Mouse (Mus musculus): ENCODE data around the gene Olfr461. TPM values are rescaled to one million over a fixed set of nuclear protein-coding genes. Genes with fewer than 3 reads are reported as not detected.
"Not testable (repeated sequence)": the region's sequence is repeated elsewhere in the genome, so short reads cannot be mapped to it uniquely, and the experiment has no call there.

Olfr461 gene
- 0.10 and 0.19 TPM in 2 replicates for polyA plus RNA-seq (2014; fragmentation: Nextera tagmentation; extraction: Ambion mirVana)

DNA sequence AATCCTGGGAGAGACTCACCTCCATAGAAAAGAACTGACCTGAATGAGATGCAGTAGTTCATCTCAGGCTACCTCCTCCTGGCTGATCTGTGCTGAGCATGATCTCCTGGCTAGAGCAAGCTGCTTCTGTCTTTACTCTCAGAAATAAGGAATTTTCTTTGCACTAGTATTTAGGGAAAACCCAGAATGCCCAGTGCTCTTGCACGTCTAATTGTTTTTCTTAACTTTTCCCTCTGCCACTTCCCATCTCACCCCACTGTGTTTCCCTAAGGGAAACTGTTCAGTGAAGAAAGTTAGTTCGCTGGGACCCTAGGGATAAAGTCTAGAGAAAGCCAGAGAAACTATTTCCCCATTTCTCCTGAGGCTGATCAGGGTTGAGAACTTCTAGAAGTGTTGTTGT lies at the start of gene Olfr461:
Olfr461 (minus strand) TSS at position 101 of the 400 bp plus-strand sequence.
- no peaks in the 10 kb centered on the region for H3K36me3 ChIP-seq (ENCODE audit: control insufficient read depth, insufficient read depth, low read length)
- ATAC-seq (ENCODE audit: low FRiP score): no peak
- H3K4me1 ChIP-seq (ENCODE audit: control insufficient read depth, insufficient read depth, low read length): no peaks in the 10 kb centered on the region
- DNase-seq (ENCODE audit: low spot score, missing footprints): no peak
- no peaks in the 10 kb centered on the region for H3K27me3 ChIP-seq (ENCODE audit: control insufficient read depth, insufficient read depth, low read length)
- H3K4me3 ChIP-seq (ENCODE audit: low read depth, low read length): no peak within 1 kb of the TSS
- 76% methylated on average over 2 of the region's 2 CpGs for WGBS
- no peak within 1 kb of the TSS for H3K27ac ChIP-seq (ENCODE audit: low read depth, low read length)
- no peak within 1 kb of the TSS for H3K4me2 ChIP-seq
- H3K9me3 ChIP-seq (ENCODE audit: control insufficient read depth, low read length): no peaks in the 10 kb centered on the region
- no peak within 1 kb of the TSS for H3K9ac ChIP-seq (ENCODE audit: low read length)

- not testable (repeated sequence) for H3K27ac ChIP-seq (ENCODE audit: low read depth, low read length); ATAC-seq (ENCODE audit: low FRiP score); H3K4me2 ChIP-seq; DNase-seq (ENCODE audit: low spot score, missing footprints); H3K27me3 ChIP-seq (ENCODE audit: control insufficient read depth, insufficient read depth, low read length); H3K9ac ChIP-seq (ENCODE audit: low read length); H3K36me3 ChIP-seq (ENCODE audit: control insufficient read depth, insufficient read depth, low read length); H3K4me3 ChIP-seq (ENCODE audit: low read depth, low read length); H3K9me3 ChIP-seq (ENCODE audit: control insufficient read depth, low read length); H3K4me1 ChIP-seq (ENCODE audit: control insufficient read depth, insufficient read depth, low read length)
- WGBS: 26% methylated on average over 4 of the region's 4 CpGs
Measured at GRCm38 (mm10) chr6:40598546-40598945, 43.7 kb upstream of the Olfr461 start.

DNA sequence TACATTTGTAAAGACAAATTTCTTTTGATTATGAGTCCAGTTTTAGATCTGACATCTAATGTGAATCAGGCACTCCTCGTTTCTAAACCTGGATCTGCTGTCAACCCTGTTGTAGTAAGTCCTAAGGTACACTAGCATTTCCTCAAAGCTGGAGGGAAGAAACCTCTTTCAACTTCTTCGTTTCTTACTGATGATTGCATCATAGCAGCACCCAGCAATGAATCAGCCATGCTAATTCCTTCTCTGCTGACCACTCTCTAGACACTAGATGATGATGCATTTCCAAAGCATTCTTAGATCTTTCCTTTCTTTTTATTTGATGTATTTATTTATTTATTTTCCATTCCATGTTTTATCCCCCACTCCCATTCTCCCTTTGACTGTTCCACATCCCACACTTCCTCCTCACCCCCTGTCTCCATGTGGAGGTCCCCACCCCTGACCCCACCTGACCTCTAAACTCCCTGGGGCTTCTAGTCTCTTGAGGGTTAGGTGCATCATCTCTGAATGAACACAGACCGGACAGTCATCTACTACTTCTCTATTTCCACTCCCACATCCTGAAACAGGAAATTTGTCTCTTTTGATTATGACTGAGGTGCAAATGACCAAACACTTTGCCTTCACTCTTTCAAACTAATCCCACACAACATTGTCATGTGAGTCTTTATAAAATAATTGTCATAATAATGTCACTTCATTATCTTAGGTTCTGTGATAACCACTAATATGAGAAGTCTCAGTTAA lies 40.1 kb upstream of the Olfr461 start:
- Histone ChIP-seq H3K4me1 (ENCODE audit: control insufficient read depth, insufficient read depth, low read length) (no peaks in the 10 kb centered on the region), H3K4me3 (ENCODE audit: low read depth, low read length) (no peak overlapping the region), H3K9ac (ENCODE audit: low read length) (no peak overlapping the region), H3K36me3 (ENCODE audit: control insufficient read depth, insufficient read depth, low read length) (no peaks in the 10 kb centered on the region), H3K4me2 (no peak overlapping the region), H3K27ac (ENCODE audit: low read depth, low read length) (no peak overlapping the region), H3K27me3 (ENCODE audit: control insufficient read depth, insufficient read depth, low read length) (no peaks in the 10 kb centered on the region), H3K9me3 (ENCODE audit: control insufficient read depth, low read length) (no peaks in the 10 kb centered on the region)
- ATAC-seq (ENCODE audit: low FRiP score) (no peak), DNase-seq (ENCODE audit: low spot score, missing footprints) (no peak)
- WGBS: 75% methylated on average over 3 of the region's 3 CpGs

- Histone ChIP-seq H3K27ac (ENCODE audit: low read depth, low read length) (no peak overlapping the region), H3K4me2 (no peak overlapping the region), H3K9me3 (ENCODE audit: control insufficient read depth, low read length) (no peaks in the 10 kb centered on the region), H3K36me3 (ENCODE audit: control insufficient read depth, insufficient read depth, low read length) (no peaks in the 10 kb centered on the region), H3K4me1 (ENCODE audit: control insufficient read depth, insufficient read depth, low read length) (no peaks in the 10 kb centered on the region), H3K9ac (ENCODE audit: low read length) (no peak overlapping the region), H3K27me3 (ENCODE audit: control insufficient read depth, insufficient read depth, low read length) (no peaks in the 10 kb centered on the region), H3K4me3 (ENCODE audit: low read depth, low read length) (no peak overlapping the region)
- WGBS: 94% methylated on average over 2 of the region's 2 CpGs
- ATAC-seq (ENCODE audit: low FRiP score) (no peak), DNase-seq (ENCODE audit: low spot score, missing footprints) (no peak)
Measured at GRCm38 (mm10) chr6:40588346-40588745, 33.5 kb upstream of the Olfr461 start.

- no peaks in the 10 kb centered on the region for H3K27me3 ChIP-seq (ENCODE audit: control insufficient read depth, insufficient read depth, low read length)
- no peak within 1 kb of the TSS for H3K4me3 ChIP-seq (ENCODE audit: low read depth, low read length)
- H3K9me3 ChIP-seq (ENCODE audit: control insufficient read depth, low read length): no peaks in the 10 kb centered on the region
- H3K4me1 ChIP-seq (ENCODE audit: control insufficient read depth, insufficient read depth, low read length): no peaks in the 10 kb centered on the region
- no peak within 1 kb of the TSS for H3K4me2 ChIP-seq
- H3K9ac ChIP-seq (ENCODE audit: low read length): no peak within 1 kb of the TSS
- no peak within 1 kb of the TSS for H3K27ac ChIP-seq (ENCODE audit: low read depth, low read length)
- WGBS: 81% methylated on average over 5 of the region's 5 CpGs
- no peaks in the 10 kb centered on the region for H3K36me3 ChIP-seq (ENCODE audit: control insufficient read depth, insufficient read depth, low read length)
- DNase-seq (ENCODE audit: low spot score, missing footprints): no peak
- ATAC-seq (ENCODE audit: low FRiP score): no peak
Measured at GRCm38 (mm10) chr6:40585645-40586044, 30.8 kb upstream of the Olfr461 start, which contains the start of gene Clec5a. Gene Clec5a, minus strand, starts transcription at chr6:40585821.

DNA sequence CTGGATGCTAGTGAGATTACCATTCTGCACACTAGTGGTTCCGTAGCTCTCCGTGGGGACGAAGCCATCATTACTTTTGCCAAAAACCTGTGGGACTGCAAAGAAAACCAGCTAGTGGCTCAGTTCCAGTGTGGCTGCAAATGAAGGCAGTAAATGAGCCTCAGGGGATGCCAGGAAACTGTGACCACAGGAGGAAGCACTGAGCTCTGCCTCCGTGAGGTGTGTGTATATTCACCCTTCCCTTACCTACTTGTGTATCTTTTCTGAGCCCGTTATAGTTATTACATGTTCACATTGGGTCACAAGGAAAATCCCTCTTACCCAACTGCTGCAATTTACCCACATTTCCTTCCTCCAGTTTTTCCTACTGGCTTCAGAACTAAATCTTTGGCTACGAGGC lies 29.5 kb upstream of the Olfr461 start:
- H3K9ac ChIP-seq (ENCODE audit: low read length): no peak overlapping the region
- H3K27ac ChIP-seq (ENCODE audit: low read depth, low read length): no peak overlapping the region
- H3K4me3 ChIP-seq (ENCODE audit: low read depth, low read length): no peak overlapping the region
- no peaks in the 10 kb centered on the region for H3K36me3 ChIP-seq (ENCODE audit: control insufficient read depth, insufficient read depth, low read length)
- H3K4me1 ChIP-seq (ENCODE audit: control insufficient read depth, insufficient read depth, low read length): no peaks in the 10 kb centered on the region
- WGBS: 90% methylated on average over 6 of the region's 6 CpGs
- no peaks in the 10 kb centered on the region for H3K9me3 ChIP-seq (ENCODE audit: control insufficient read depth, low read length)
- no peak for DNase-seq (ENCODE audit: low spot score, missing footprints)
- H3K4me2 ChIP-seq: no peak overlapping the region
- ATAC-seq (ENCODE audit: low FRiP score): no peak
- no peaks in the 10 kb centered on the region for H3K27me3 ChIP-seq (ENCODE audit: control insufficient read depth, insufficient read depth, low read length)

DNA sequence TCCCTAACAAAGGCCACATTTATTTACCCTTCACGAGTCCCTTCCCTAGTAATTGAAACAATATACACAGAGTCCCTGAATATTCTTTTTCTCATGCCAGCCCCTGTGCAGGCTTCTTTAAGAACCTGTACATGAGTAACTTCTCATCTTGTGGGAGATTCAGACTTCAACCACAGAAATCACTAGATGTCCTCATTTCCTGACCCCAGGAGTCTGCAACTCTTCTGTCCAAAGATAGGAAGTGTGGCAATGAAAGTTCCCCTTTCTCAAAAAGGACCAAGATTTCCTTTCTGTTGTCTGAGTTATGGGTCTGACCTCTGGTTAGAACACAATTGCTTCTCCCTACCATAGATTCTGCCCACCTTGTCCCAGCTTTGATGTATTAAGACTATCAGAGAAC lies 21.5 kb upstream of the Olfr461 start:
- Histone ChIP-seq H3K4me2 (no peak overlapping the region), H3K4me1 (ENCODE audit: control insufficient read depth, insufficient read depth, low read length) (no peaks in the 10 kb centered on the region), H3K9me3 (ENCODE audit: control insufficient read depth, low read length) (no peaks in the 10 kb centered on the region), H3K27me3 (ENCODE audit: control insufficient read depth, insufficient read depth, low read length) (no peaks in the 10 kb centered on the region), H3K4me3 (ENCODE audit: low read depth, low read length) (no peak overlapping the region), H3K36me3 (ENCODE audit: control insufficient read depth, insufficient read depth, low read length) (no peaks in the 10 kb centered on the region), H3K9ac (ENCODE audit: low read length) (no peak overlapping the region), H3K27ac (ENCODE audit: low read depth, low read length) (no peak overlapping the region)
- DNase-seq (ENCODE audit: low spot score, missing footprints): no peak
- ATAC-seq (ENCODE audit: low FRiP score): no peak
- 83% methylated on average over 1 of the region's 1 CpGs for WGBS

DNA sequence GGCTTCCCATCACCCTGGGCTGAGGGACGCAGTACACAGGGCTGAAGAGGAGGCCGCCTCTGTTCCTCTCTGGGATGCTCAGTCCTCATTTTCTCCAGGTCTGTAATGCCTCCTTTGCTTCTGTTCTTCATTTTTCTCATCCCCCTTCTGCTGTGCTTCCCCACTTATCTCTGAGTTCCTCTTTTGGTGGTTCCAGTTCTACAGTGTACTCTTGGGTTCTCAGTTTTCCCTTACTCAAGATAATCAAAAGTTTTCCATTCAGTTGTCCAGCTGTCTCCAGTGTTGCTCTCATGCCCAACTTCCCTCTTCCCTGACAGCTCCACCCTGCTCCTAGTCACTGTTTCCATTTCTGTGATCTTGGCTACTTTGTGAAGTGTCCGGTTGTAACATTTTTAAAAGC lies 18.8 kb upstream of the Olfr461 start:
- Histone ChIP-seq H3K9ac (ENCODE audit: low read length) (no peak overlapping the region), H3K27ac (ENCODE audit: low read depth, low read length) (no peak overlapping the region), H3K4me1 (ENCODE audit: control insufficient read depth, insufficient read depth, low read length) (no peaks in the 10 kb centered on the region), H3K4me3 (ENCODE audit: low read depth, low read length) (no peak overlapping the region), H3K9me3 (ENCODE audit: control insufficient read depth, low read length) (no peaks in the 10 kb centered on the region), H3K36me3 (ENCODE audit: control insufficient read depth, insufficient read depth, low read length) (no peaks in the 10 kb centered on the region), H3K4me2 (no peak overlapping the region), H3K27me3 (ENCODE audit: control insufficient read depth, insufficient read depth, low read length) (no peaks in the 10 kb centered on the region)
- WGBS: 70% methylated on average over 3 of the region's 3 CpGs
- no peak for DNase-seq (ENCODE audit: low spot score, missing footprints)
- ATAC-seq (ENCODE audit: low FRiP score): no peak

- 93% methylated on average over 3 of the region's 3 CpGs for WGBS
- no peaks in the 10 kb centered on the region for H3K27me3 ChIP-seq (ENCODE audit: control insufficient read depth, insufficient read depth, low read length)
- H3K36me3 ChIP-seq (ENCODE audit: control insufficient read depth, insufficient read depth, low read length): no peaks in the 10 kb centered on the region
- no peak within 1 kb of the TSS for H3K4me2 ChIP-seq
- H3K4me1 ChIP-seq (ENCODE audit: control insufficient read depth, insufficient read depth, low read length): no peaks in the 10 kb centered on the region
- no peak within 1 kb of the TSS for H3K27ac ChIP-seq (ENCODE audit: low read depth, low read length)
- H3K4me3 ChIP-seq (ENCODE audit: low read depth, low read length): no peak within 1 kb of the TSS
- ATAC-seq (ENCODE audit: low FRiP score) (no peak), DNase-seq (ENCODE audit: low spot score, missing footprints) (no peak)
- H3K9ac ChIP-seq (ENCODE audit: low read length): no peak within 1 kb of the TSS
- H3K9me3 ChIP-seq (ENCODE audit: control insufficient read depth, low read length): no peaks in the 10 kb centered on the region
Measured at GRCm38 (mm10) chr6:40569187-40569586, 14.3 kb upstream of the Olfr461 start, which contains the start of gene Olfr460. Gene Olfr460, plus strand, starts transcription at chr6:40569487.

Data from midbrain, embryonic 11.5 days (tissue).